Mouse (Mus musculus) megakaryocyte-erythroid progenitor cell, adult 5-6 weeks (primary cell): Measurements from ENCODE around the gene Gzmg. TPM values are rescaled to one million over a fixed set of nuclear protein-coding genes. Genes with fewer than 3 reads are reported as not detected.

ENCODE experiments used
- total RNA-seq, 2 experiments: library from RNA; stranded (forward) in 1 of 2; stranded (reverse) in 1 of 2; fragments of 200-1000, 215-1000 nt in 1 of 2; fragments of >200 nt in 1 of 2; fragmentation: Nextera tagmentation in 1 of 2; gene quantifications; 2 replicates each; pipeline ENCODE4 v1.2.3; 2014 to 2017

Gene Gzmg
- total RNA-seq, 2 experiments from 2014 or later, result not detected

Other genes starting within 250 kb of the Gzmg start
- 1.4 TPM in 1 of 2 replicates, not detected in the other for gene Cma1, start 214.9 kb downstream of the Gzmg start, total RNA-seq (2014; fragmentation: Nextera tagmentation)
- gene Cma1, start 214.9 kb downstream of the Gzmg start, total RNA-seq (2017), result 1.1 TPM in 1 of 2 replicates, not detected in the other
- not detected in 2 replicates for gene Cma2, start 208.6 kb downstream of the Gzmg start, total RNA-seq (2014; fragmentation: Nextera tagmentation)
- gene Cma2, start 208.6 kb downstream of the Gzmg start, total RNA-seq (2017), result not detected in 2 replicates
- not detected in 2 replicates for gene Mcpt1, start 141.6 kb downstream of the Gzmg start, total RNA-seq (2014; fragmentation: Nextera tagmentation)
- gene Mcpt1, start 141.6 kb downstream of the Gzmg start, total RNA-seq (2017), result not detected in 2 replicates
- gene Mcpt9, start 129.1 kb downstream of the Gzmg start, total RNA-seq (2014; fragmentation: Nextera tagmentation), result not detected in 2 replicates
- not detected in 2 replicates for gene Mcpt9, start 129.1 kb downstream of the Gzmg start, total RNA-seq (2017)
- gene Mcpt2, start 117.5 kb downstream of the Gzmg start, total RNA-seq (2014; fragmentation: Nextera tagmentation), result not detected in 2 replicates
- gene Mcpt2, start 117.5 kb downstream of the Gzmg start, total RNA-seq (2017), result not detected in 2 replicates
- gene Mcpt4, start 97.3 kb downstream of the Gzmg start, total RNA-seq (2014; fragmentation: Nextera tagmentation), result not detected in 2 replicates
- not detected in 2 replicates for gene Mcpt4, start 97.3 kb downstream of the Gzmg start, total RNA-seq (2017)
- gene Mcpt8, start 74.3 kb downstream of the Gzmg start, total RNA-seq (2014; fragmentation: Nextera tagmentation), result not detected in 2 replicates
- gene Mcpt8, start 74.3 kb downstream of the Gzmg start, total RNA-seq (2017), result 1.2 TPM in 1 of 2 replicates, not detected in the other
- 2.8 TPM in 1 of 2 replicates, not detected in the other for gene Ctsg, start 57.0 kb downstream of the Gzmg start, total RNA-seq (2014; fragmentation: Nextera tagmentation)
- 3.5 and 16.0 TPM in 2 replicates for gene Ctsg, start 57.0 kb downstream of the Gzmg start, total RNA-seq (2017)
- gene Gzme, start 39.0 kb downstream of the Gzmg start, total RNA-seq (2014; fragmentation: Nextera tagmentation), result not detected in 2 replicates
- not detected in 2 replicates for gene Gzme, start 39.0 kb downstream of the Gzmg start, total RNA-seq (2017)
- gene Gzmd, start 27.0 kb downstream of the Gzmg start, total RNA-seq (2014; fragmentation: Nextera tagmentation), result not detected in 2 replicates
- not detected in 2 replicates for gene Gzmd, start 27.0 kb downstream of the Gzmg start, total RNA-seq (2017)
- not detected in 2 replicates for gene Gzmn, start 15.0 kb upstream of the Gzmg start, total RNA-seq (2014; fragmentation: Nextera tagmentation)
- not detected in 2 replicates for gene Gzmn, start 15.0 kb upstream of the Gzmg start, total RNA-seq (2017)
- gene Gzmf, start 51.8 kb upstream of the Gzmg start, total RNA-seq (2014; fragmentation: Nextera tagmentation), result not detected in 2 replicates
- not detected in 2 replicates for gene Gzmf, start 51.8 kb upstream of the Gzmg start, total RNA-seq (2017)
- not detected in 2 replicates for gene Gzmc, start 75.1 kb upstream of the Gzmg start, total RNA-seq (2014; fragmentation: Nextera tagmentation)
- gene Gzmc, start 75.1 kb upstream of the Gzmg start, total RNA-seq (2017), result not detected in 2 replicates
- 1.1 TPM in 1 of 2 replicates, not detected in the other for gene Gzmb, start 102.7 kb upstream of the Gzmg start, total RNA-seq (2014; fragmentation: Nextera tagmentation)
- 0.33 and 1.8 TPM in 2 replicates for gene Gzmb, start 102.7 kb upstream of the Gzmg start, total RNA-seq (2017)
- gene Atp12a, start 205.5 kb upstream of the Gzmg start, total RNA-seq (2014; fragmentation: Nextera tagmentation), result not detected in 2 replicates
- gene Atp12a, start 205.5 kb upstream of the Gzmg start, total RNA-seq (2017), result not detected in 2 replicates
- 19.2 and 19.5 TPM in 2 replicates for gene Rnf17, start 243.0 kb upstream of the Gzmg start, total RNA-seq (2014; fragmentation: Nextera tagmentation)
- 2.8 and 5.8 TPM in 2 replicates for gene Rnf17, start 243.0 kb upstream of the Gzmg start, total RNA-seq (2017)